Mouse (Mus musculus): Measurements from ENCODE around the gene Mllt3.

Mllt3 gene

GRCm38 (mm10) chr4:87781971-87782370 is 251.2 kb downstream of the Mllt3 start:
- DNase-seq (ENCODE audit: extremely low spot score): no peak

DNA sequence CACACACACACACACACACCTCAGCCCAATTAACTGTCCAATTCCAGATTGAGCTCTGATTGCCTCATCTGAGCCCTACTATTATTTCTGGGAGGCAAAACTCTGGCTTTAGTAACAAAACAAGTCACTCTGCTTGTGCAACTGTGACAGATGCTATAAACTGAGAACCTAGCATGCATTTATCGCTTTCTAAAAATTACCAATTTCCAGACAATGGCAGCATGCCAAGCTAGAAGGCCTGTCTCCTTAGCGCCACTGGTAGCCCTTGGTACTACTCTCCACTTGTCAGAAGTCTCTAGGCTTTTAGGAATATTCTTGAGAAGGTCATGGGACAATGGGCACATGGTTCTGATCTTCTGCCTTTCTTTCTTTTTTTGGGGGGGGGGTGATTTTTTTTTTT is 257.4 kb downstream of the Mllt3 start:
- DNase-seq (ENCODE audit: extremely low spot score): no peak

GRCm38 (mm10) chr4:87774515-87774914 is 258.6 kb downstream of the Mllt3 start:
- no peak for DNase-seq (ENCODE audit: extremely low spot score)

GRCm38 (mm10) chr4:87767711-87768561 is 265.2 kb downstream of the Mllt3 start:
- peak; percentile 57 for DNase-seq (ENCODE audit: extremely low spot score)

DNA sequence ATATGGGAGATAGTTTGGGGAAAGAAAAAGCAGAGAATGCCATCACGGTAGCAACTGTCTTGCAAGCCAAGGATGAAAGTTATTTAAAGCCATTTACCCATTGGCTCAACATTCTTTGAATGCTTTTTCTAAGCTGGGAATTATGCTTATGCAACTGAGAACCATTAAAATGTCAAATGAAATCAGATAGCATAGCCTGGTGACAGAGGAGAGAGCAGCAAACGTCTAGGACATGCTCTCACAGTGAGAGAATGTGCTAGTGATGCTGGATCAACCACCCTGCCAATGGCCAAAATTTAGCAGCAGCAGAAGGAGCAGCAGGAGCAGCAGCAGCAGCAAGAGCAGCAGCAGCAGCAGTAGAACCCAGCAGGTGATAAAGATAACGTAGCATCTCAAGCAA is 267.4 kb downstream of the Mllt3 start:
- no peak for DNase-seq (ENCODE audit: extremely low spot score)

- no peak for DNase-seq (ENCODE audit: extremely low spot score)
Measured at GRCm38 (mm10) chr4:87761075-87761474, 272.1 kb downstream of the Mllt3 start.

DNA sequence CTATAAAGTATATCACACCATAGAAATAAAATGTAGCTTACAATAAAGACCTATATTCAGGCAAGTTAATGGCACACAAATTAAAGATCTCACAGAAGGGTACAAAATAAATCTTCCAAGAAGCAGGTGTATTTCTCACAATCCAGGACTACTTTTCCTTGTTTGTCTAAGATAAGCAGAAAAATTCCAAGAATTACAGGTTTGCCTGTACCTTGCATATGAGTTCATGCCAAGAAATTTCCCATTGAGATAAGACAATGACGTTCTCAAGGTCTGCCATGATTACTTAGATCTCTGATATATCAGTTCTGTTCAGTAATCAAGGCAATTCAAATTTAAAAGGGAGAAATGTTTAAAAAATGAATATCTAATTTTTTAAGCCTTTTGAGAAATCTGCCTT is 272.9 kb downstream of the Mllt3 start:
- DNase-seq (ENCODE audit: extremely low spot score): no peak

DNA sequence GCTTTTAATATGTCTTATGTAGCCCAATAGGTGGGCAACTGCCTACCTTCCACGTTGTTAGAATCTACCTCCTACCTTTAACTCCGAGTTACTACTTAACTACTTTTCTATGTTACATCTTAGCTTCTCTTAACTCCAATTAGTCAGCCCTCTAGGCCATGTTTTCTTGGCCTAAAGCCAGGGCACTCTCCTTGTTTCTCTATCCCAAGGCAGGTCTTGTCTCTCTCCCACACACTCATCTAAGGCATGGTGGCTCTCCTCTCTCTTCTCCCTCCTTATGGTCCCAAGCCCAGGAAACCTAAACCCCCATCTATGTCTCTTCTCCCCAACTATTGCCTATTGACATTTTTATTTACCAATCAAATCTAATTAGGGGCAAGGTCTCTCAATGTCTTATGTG is 273.5 kb downstream of the Mllt3 start:
- DNase-seq (ENCODE audit: extremely low spot score): no peak

- DNase-seq (ENCODE audit: extremely low spot score): no peak
Measured at GRCm38 (mm10) chr4:87759110-87759509, 274.1 kb downstream of the Mllt3 start.

GRCm38 (mm10) chr4:87751515-87751864 is 281.7 kb downstream of the Mllt3 start:
- DNase-seq (ENCODE audit: extremely low spot score): no peak

DNA sequence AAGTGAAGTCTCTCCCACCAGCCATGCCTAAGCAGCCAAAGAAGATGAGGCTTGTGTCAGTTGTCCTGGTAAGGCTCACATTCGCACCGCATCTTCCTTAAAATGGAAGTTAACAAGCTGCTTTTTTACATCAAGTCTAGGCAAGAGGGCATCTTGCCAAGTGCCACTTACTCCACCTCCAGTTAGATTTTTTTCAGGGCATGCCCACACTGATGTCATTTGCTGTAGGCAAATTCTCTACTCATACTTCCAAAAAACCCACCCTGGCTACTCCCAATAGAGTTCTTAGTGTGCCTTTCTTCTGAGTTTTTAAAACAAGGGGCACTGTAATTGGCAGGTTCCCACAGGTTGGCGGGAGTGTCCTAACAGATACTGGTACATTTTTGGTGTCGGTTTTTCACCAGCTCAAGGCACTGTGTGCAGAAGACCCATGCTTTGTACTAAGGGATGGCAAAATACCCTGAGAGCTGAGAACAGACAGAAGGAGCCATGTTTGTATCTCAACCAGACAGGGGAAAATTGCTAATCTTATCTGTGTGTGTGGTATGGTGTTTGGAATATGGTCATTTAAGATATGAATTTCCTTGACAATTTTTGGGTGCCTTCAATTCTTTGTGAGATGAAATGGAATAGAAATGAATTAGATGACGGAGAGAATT is 282.2 kb downstream of the Mllt3 start:
- no peak for DNase-seq (ENCODE audit: extremely low spot score)

GRCm38 (mm10) chr4:87749532-87750234 is 283.5 kb downstream of the Mllt3 start:
- no peak for DNase-seq (ENCODE audit: extremely low spot score)

GRCm38 (mm10) chr4:87745016-87745645 is 288.0 kb downstream of the Mllt3 start:
- no peak for DNase-seq (ENCODE audit: extremely low spot score)

DNA sequence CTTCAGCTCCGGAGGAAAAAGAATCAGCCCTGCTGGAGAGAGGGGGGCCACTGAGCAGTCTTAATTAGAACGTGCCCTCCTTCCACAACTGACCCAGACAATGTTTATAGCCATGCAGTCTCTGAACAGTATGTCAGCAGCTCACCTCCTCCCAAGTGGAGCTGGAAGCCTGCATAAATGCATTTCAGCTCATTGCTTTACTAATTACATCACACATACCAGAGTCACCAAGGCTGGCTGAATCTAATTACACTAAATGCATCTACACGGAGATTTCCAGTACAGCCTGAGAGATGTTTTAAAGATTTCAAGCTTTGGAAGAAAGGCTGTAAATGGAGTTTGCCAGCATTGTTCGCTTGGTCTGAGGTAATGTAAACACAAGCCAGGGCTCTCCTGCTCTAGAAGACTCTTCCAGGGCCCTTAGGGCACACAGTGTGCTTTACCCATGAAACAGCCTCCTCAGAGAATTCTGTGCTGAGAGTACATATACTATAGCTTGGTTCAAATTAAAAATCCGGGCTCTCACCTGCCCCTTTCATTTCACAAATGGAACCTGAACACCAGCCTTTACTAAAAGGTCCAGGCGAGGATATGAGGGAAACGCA is 293.5 kb downstream of the Mllt3 start:
- DNase-seq (ENCODE audit: extremely low spot score): no peak

- no peak for DNase-seq (ENCODE audit: extremely low spot score)
Measured at GRCm38 (mm10) chr4:87739104-87739503, 294.1 kb downstream of the Mllt3 start.

GRCm38 (mm10) chr4:87737201-87737806 is 295.9 kb downstream of the Mllt3 start:
- no peak for DNase-seq (ENCODE audit: extremely low spot score)

DNA sequence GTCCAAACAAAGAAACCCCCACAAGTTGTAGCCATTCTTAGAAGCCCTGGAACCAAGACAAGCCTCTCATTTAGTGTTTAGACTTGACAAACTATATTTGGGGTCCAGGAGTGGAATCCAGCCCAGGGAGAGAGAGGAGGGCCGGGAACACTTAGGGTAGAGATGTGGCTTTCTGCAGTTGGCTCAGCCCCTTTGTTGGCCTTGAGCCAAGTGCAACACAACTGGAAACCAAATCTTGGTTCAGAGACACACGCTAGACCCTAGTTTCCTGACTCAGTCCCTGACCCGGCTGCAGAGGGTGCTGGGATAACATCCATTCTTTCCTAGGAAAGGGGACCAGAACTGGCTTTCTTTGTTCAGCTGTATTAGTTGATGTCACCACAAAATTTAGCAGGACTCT is 296.4 kb downstream of the Mllt3 start:
- DNase-seq (ENCODE audit: extremely low spot score): no peak

DNA sequence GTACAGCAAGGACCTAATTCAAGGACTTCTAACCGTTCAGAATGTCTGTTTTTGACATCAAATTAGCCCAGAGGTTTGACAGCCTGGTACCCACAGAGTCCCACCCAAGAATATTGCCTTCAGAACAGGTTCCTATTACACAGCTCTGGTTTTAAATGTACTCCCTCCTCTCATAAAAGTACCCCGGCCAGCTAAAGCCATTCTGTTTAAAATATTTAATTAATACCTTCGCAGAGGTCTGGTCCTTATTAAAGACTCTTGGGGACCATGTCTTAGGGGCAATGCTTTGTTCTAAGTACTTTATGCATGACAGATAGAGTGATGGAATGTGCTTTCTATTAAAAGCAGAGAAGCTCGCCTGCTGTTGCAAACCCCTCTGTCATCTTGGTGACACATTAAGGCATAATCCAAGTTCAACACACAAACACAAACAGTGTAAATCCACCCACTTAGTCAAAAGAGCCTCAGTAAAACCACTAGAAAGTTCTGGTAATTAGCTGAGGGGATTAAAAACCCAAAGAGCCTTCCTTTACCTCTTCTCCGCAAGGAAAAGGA is 302.0 kb downstream of the Mllt3 start:
- DNase-seq (ENCODE audit: extremely low spot score): no peak

DNA sequence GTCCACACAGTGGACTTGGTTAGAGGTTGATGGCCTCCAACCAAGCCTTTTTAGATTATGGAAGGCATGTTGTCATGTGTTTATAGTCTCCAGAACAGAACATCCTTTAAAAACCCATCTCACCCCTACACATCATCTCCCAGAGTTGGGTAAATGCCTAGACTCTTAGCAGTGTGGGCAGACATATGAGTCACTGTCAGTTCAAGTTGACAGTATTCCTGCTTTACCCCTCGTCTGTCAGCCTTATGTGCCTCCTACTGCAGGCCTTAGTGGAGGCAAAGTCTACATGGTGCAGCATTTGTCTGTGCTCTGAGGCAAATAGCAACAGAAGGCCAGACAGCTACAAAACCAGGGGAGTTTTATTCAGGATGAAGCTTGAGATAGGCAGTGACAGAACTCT is 304.6 kb downstream of the Mllt3 start:
- no peak for DNase-seq (ENCODE audit: extremely low spot score)

DNA sequence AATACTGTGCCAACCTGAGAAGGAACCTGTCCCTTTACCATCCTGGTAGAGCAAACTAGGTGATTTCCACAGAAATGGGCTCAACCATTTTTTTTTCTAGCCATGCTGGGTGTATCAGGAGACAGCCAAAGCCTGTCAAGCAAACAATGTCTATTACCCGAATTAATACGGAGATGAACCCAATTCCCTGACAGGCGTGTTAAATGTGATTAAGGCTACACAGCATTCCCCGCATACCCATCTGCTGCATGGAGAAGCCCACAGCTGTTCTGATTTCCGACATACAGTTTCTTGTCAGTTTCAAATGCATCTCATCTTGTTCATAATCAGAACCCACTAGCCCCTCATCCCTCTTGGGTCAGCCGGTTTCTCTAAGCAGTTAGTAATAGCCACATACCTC is 309.7 kb downstream of the Mllt3 start:
- DNase-seq (ENCODE audit: extremely low spot score): no peak
